Mouse (Mus musculus) G1E-ER4 (cell line): ENCODE measurements around the gene Zmiz1. TPM values are rescaled to one million over a fixed set of nuclear protein-coding genes. Genes with fewer than 3 reads are reported as not detected.

Source experiments
- GATA1 ChIP-seq: IDR thresholded peaks from one replicate; pipeline ENCODE4 v1.8.0; 2012; ENCODE audit warnings: low read length, inconsistent platforms
- polyA plus RNA-seq: library from polyadenylated mRNA; stranded (reverse); fragments of >175 nt; gene quantifications from 2 replicates; pipeline ENCODE4 v1.2.3, GENCODE M21; 2012

The Zmiz1 gene
- polyA plus RNA-seq, 1 experiment = not detected

DNA sequence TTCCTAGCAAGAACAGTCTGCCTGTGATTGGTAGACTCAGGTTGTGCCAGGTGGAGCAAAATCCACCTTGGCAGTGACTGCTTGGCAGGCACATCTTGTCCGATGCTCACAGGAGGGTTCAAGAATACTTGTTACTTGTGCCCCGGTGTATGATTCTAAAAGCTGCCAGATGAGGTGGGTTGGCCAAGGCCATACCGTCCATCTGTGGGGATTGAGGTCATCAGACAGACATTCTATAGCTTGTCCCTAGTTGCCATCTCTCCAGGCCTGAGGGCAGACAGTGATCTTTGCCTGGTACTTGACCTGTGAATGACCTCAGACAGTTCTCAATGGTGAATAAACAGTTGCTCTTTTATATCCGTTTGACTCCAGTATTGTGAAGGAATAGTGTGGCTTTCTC is 161.8 kb downstream of the Zmiz1 start:
- no peak for TF ChIP-seq GATA1

DNA sequence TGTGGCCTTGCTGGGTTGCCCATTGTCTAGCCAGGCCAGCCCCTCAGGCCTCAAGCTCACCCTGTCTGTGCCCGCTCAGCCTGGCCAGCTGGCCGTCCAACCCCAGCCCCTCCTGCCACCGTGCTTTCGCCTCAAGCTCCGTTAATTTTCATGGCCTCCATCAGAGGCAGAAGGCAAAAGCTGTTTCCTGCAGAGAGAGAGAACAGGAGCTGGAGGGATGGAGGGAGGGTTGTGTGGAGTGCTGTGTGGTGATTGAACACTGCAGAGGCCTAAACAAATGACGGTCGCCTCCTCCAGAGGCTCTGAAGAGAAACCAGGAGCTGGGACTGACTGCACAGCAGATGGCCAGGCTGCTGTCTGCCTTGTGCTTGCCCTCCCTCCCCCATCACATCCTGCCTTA is 164.7 kb downstream of the Zmiz1 start:
- no peak for TF ChIP-seq GATA1

DNA sequence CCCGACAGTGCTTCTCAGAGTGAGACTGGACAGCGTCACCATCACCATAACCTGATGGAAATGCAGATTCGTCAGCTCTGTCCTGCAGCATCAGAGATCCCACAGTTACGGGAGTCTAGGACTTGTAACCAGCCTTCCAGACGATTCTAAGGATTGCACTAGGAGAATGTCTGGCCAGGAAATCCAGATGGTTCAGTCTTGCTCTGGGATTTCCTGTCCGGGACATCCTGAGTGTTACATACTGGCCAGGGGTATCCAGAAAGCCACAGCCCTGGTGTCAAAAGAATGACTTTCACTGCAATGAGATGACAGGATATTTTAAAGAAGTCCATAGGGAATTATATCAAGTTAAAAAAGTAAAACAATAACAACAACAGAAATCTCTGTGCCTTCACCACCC is 165.7 kb downstream of the Zmiz1 start:
- no peak for TF ChIP-seq GATA1

DNA sequence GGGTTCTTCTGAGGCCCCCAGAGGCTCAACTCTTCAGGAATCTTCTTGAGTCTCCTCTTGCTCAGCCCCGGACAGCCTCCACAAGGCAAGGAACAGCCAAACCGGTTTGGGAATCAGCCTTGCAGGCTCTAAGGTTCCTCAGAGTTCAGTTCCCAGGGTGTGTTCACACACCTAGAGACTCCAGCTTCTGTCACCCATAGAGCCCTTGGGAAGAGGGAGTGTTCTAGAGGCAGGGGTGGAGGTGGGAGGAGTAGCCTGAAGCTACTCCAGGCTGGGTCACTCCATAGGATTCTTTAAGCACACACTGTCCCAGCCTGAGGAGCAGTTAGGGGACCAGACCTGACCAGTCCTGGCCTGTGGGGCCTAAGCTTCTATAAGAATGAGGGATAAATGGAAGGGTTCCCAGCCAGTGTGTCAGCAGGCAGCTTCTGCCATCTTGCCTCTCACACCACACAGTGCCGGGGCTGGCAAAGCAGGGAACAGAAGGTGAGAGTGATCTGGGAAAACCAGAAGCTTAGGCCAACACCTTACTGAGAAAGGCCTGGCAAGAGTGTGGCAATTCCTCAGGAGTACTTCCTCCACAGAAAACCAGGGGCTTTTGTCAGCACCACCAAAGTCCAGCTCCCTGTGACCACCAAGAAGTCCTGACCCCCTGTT is 168.7 kb downstream of the Zmiz1 start:
- no peak for TF ChIP-seq GATA1

DNA sequence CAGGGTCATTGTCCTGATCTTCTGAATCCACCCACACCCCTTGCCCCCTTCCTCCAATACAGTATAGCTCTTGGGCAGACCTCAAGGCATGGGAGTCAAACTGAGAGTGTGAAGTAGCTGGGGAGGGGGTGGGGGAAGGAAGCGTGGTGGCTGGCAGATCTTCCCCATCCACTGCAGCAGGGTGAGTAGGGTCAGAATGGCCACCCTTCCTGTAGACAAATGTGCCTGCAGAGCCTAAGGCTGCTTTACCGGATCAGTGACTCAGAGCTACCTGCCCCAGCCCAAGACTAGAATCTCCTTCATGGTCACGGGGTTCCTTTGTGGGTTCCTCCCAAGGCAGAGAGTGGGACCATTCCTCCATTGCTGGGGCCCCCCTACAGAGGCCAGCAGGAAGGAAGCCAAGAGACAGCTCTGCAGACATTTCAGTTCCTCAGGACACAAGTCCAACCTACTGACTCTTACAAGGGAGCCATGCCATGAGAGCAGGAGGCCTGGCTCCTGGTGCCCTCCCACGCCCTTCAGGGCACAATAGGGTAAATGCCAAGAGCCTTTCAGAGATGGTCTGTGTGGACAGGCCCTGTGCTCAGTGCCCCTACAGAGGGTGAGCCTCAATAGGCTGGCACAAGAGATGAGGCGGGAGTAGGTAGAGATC is 169.6 kb downstream of the Zmiz1 start:
- no peak for TF ChIP-seq GATA1

DNA sequence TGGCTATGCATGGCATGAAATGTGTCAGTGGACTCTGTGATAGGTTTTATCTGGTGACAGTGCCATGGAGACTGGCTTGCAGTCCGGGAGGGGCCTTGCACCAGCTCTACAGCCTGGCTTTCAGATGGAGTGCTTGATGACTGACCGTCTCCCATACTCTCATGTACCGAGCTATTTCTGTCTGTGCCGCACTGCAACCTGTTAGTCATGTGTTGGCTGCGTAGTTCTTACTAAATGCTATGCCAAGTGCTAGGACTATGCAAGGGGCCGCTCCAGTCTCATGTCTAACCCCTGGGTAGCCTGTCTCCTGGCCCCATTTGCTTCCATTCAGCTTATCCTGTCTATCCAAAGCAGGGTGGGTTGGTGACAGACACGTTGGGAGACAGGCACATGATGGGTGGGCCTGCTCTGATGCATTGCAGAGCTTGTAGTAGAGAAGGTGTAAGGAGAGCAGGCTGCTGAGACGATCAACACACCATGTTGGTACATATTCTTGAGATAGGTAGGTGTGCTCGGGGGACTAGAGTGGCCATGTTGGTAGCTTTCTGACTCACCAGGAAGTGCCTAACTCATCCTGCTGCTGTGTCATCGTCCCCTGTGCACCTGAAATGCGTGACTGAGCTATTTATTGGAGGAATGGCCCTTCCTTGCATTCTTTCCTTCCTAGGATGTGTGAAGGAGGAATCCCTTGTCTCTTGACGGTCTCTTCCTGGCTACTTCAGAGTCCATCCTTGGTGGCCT is 171.1 kb downstream of the Zmiz1 start:
- TF ChIP-seq GATA1 = no peak

DNA sequence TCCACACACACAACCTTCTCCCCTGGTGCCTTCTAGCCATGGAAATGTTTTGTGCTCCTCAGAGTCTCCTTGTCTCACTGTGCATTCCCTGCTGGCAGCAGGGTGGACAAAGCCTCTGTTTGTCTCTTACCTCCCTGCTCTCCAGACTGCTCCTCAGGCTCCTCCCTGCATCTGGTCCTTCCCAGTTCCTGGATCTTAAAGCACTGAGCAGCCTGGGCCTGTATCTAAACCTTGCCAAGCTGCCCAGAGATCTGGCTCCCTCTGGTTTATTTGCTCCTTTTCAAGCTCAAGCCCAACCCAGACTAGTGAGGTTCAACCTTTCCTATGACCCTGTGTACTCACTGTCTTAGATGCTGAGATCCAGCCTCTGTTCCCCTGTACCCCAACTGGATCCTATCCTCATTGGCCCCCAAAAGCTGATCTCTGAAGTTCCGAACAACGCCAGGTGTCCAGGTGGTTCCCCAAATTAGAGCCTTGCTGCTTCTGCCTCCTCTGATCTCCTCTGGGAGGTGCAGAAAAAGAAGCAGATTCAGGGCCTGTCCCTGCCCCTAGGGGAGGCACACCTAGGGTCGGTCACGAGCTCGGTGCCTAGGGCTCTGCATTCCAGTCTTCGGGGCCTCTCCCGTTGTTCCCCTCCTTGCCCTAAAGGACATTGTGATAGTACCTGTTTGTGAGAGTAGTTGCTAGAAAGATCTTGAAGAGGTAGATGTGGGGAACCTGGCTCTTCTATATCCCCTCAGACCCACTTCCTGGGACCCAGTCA is 171.8 kb downstream of the Zmiz1 start:
- no peak for TF ChIP-seq GATA1

DNA sequence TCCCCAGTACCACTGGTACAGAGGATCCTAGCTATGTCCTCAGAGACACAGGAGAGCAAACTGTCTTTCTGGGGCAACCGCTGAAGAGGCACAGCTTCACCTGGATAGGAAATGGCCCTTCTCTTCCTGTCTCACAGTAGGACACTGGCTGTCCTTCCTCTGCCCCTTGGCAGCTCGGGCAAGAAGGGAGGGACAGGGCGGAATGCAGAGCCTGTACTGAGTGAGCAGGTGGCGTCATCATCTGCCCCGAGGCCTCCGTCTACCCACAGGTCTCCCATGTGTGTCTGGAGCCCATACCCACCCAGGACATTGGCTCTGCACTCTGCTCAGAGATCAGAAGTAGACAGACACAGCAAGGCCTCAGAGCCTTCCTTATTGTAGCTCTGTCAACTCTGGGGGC is 172.5 kb downstream of the Zmiz1 start:
- no peak for TF ChIP-seq GATA1

DNA sequence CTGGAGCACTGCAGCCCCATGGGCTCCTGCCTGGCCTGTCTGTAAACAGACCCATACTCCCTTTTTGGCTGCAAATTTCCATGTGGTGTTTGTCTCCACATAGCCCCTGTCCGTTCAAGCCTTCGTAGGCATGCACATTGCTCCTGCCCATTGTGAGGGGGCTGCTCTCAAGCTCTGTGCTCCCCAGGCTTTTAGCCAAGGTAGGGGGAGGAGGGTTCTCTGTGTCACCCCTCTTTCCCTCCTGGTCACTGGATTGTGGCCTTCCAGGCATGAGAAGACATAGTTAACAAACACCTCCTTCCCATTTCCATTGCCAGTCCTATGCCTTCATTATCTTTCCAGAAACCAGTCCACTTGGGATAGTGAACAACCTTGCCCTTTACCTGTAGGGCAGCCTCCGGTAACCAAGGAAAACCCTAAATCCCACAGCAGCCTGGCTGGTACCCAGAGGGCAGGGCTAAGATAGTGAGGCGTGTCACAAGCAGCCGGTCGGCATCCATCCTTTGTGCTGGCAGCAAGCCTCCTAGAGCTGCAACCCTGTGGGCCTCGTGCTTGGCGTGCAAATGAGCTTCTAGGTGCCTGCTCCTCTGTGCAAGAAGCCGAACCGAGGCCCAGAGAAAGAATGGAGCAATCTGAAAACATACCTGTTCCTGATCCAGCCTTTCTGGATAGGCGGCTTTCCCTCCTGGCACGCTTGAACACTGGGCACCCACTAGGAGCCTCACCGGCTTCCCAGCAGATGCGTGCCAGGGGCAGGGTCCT is 174.7 kb downstream of the Zmiz1 start:
- TF ChIP-seq GATA1 = no peak

DNA sequence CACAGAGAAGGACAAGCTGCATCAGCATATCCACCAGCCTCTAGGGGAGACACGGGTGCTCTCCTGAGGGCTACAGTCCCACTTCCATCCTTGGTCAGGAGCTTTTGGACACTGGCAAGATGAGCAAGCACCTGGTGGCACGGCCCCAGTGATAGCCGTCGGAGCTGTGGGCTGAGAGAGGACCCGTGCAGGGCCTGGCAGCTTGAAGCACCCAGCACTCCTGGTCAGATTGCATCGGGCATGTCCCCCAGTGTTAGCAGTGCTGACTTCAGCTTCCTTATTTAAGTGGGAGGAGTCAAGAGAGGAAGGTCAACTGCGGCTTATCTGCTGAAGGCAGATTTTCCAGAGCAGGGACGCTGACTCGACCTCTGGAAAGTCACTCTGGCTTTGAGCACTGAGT is 175.3 kb downstream of the Zmiz1 start:
- TF ChIP-seq GATA1 = no peak

DNA sequence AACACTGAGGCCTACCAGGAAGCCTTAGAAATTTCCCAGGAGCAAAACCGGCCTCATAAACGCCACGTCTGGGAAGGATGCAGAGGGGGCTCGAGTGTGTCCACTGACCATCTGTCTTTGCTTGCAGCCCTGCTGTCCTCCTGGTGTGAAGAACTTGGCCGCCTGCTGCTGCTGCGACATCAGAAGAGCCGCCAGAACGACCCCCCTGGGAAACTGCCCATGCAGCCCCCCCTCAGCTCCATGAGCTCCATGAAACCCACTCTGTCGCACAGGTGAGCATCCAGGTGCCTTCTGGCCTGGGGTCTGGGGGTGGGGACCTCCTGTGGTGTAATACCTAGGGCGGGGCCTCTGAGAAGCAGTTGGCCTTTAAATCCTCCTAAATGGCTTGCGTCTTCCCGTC is 176.8 kb downstream of the Zmiz1 start:
- no peak for TF ChIP-seq GATA1

DNA sequence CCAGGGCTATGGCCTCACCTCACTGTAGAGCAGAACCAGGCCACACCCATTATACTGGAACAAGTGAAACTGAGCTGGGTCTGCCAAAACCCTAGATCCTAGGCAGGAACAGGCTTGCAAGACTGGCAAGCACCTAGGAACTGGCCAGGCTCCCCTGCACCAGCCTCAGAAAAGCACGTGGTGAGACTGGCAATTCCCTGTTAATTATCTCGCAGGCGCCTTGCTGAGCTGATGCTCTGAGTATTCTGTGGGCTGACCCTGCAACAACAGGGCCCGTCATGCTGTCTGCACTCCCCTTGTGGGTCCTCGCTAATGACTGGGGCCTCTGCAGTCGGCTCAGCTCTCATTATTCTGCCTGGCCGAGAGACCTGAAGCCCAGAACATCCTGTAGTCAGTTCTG is 177.3 kb downstream of the Zmiz1 start:
- no peak for TF ChIP-seq GATA1

DNA sequence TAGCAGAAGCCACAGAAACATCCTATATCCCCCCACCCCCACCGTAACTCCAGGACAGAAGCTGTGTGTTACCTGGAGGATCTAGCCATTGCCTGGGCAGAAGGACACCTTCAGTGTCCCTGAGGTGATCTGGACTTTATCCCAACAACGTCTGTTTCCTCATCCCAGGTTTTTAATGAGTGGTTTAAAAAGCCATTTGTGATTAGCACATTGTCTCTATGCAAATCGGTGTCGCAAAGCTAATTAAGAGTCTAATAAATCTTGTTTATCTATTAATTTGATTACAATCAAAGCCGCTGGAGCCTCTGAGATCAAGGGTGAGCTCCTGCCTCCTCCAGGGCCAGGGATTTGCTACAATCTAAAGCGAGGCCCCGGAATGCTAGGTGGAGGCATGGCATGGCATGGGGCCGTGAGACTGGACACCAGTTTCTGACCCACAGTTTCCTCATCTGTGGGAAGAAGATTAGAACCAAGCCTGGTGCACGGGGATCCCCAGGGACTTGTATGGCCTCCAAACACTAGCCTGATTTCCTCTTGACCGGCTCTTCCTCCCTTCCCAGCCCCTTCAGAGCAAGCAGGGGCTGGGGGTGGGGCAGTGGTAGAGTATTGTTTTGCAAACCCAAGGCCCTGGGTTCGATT is 180.3 kb downstream of the Zmiz1 start:
- TF ChIP-seq GATA1 = no peak

DNA sequence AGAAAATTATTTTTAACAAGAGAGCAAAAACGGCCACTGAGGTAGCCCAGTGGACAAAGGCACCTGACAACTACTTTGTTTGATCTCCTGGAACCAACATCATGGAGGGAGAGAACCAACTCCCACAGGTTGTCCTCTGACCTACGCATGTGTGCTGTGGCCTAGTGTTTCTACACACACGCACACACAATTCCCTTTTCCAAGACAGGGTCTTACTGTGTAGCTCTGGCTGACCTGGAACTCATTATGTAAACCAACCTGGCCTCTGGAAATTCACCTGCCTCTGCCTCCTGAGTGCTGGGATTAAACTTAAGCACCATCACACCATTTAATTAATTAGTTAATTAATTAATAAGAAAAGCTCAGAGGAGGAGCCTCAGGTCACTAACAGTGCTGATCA is 181.0 kb downstream of the Zmiz1 start:
- no peak for TF ChIP-seq GATA1
